Mouse (Mus musculus): ENCODE results near the gene Psmb5. TPM values are rescaled to one million over a fixed set of nuclear protein-coding genes. Genes with fewer than 3 reads are reported as not detected.

The Psmb5 gene
- polyA plus RNA-seq (2015; fragmentation: Illumina TruSeq; extraction: RNeasy Lipid Tissue Mini Kit (QIAGEN cat#74804); ENCODE audit: low read depth, low replicate concordance): 275 TPM

GRCm38 (mm10) chr14:54617897-54618365 is at the start of gene Psmb5:
Psmb5 (minus strand) TSS chr14:54618022.

GRCm38 (mm10) chr14:54641305-54641969 is 23.6 kb upstream of the Psmb5 start, which contains the start of gene Cdh24:
Cdh24 (minus strand) TSS chr14:54641364.

GRCm38 (mm10) chr14:54640946-54641304 is 23.1 kb upstream of the Psmb5 start, which contains the start of gene Gm17606:
Gm17606 (plus strand) TSS chr14:54640952.

GRCm38 (mm10) chr14:54621133-54621532 is 3.3 kb upstream of the Psmb5 start, which contains the start of gene Psmb11:
Psmb11 (plus strand) TSS chr14:54621433.

GRCm38 (mm10) chr14:54605752-54606321 is 12.0 kb downstream of the Psmb5 start, which contains the start of gene 4931414P19Rik:
4931414P19Rik (minus strand) TSS chr14:54605993.

GRCm38 (mm10) chr14:54577089-54577982 is 40.5 kb downstream of the Psmb5 start, which contains the start of gene Ajuba:
Ajuba (minus strand) TSS chr14:54577558.

Other genes starting within 250 kb of the Psmb5 start
- gene Slc7a7, start 200.2 kb downstream of the Psmb5 start, polyA plus RNA-seq (2015; fragmentation: Illumina TruSeq; extraction: RNeasy Lipid Tissue Mini Kit (QIAGEN cat#74804); ENCODE audit: low read depth, low replicate concordance): 2.1 TPM
- gene Mrpl52, start 191.1 kb downstream of the Psmb5 start, polyA plus RNA-seq (2015; fragmentation: Illumina TruSeq; extraction: RNeasy Lipid Tissue Mini Kit (QIAGEN cat#74804); ENCODE audit: low read depth, low replicate concordance): 143 TPM
- gene Mmp14, start 186.4 kb downstream of the Psmb5 start, polyA plus RNA-seq (2015; fragmentation: Illumina TruSeq; extraction: RNeasy Lipid Tissue Mini Kit (QIAGEN cat#74804); ENCODE audit: low read depth, low replicate concordance): 11.8 TPM
- 17.0 TPM for gene Lrp10, start 153.9 kb downstream of the Psmb5 start, polyA plus RNA-seq (2015; fragmentation: Illumina TruSeq; extraction: RNeasy Lipid Tissue Mini Kit (QIAGEN cat#74804); ENCODE audit: low read depth, low replicate concordance)
- 13.6 TPM for gene Rem2, start 141.9 kb downstream of the Psmb5 start, polyA plus RNA-seq (2015; fragmentation: Illumina TruSeq; extraction: RNeasy Lipid Tissue Mini Kit (QIAGEN cat#74804); ENCODE audit: low read depth, low replicate concordance)
- 61.5 TPM for gene Prmt5, start 100.5 kb downstream of the Psmb5 start, polyA plus RNA-seq (2015; fragmentation: Illumina TruSeq; extraction: RNeasy Lipid Tissue Mini Kit (QIAGEN cat#74804); ENCODE audit: low read depth, low replicate concordance)
- gene Haus4, start 63.4 kb downstream of the Psmb5 start, polyA plus RNA-seq (2015; fragmentation: Illumina TruSeq; extraction: RNeasy Lipid Tissue Mini Kit (QIAGEN cat#74804); ENCODE audit: low read depth, low replicate concordance): 4.1 TPM
- 1.4 TPM for gene Ajuba, start 40.5 kb downstream of the Psmb5 start, polyA plus RNA-seq (2015; fragmentation: Illumina TruSeq; extraction: RNeasy Lipid Tissue Mini Kit (QIAGEN cat#74804); ENCODE audit: low read depth, low replicate concordance)
- gene 4931414P19Rik, start 12.0 kb downstream of the Psmb5 start, polyA plus RNA-seq (2015; fragmentation: Illumina TruSeq; extraction: RNeasy Lipid Tissue Mini Kit (QIAGEN cat#74804); ENCODE audit: low read depth, low replicate concordance): 4.7 TPM
- gene Psmb11, start 3.4 kb upstream of the Psmb5 start, polyA plus RNA-seq (2015; fragmentation: Illumina TruSeq; extraction: RNeasy Lipid Tissue Mini Kit (QIAGEN cat#74804); ENCODE audit: low read depth, low replicate concordance): 0.16 TPM
- not detected for gene Gm17606, start 22.9 kb upstream of the Psmb5 start, polyA plus RNA-seq (2015; fragmentation: Illumina TruSeq; extraction: RNeasy Lipid Tissue Mini Kit (QIAGEN cat#74804); ENCODE audit: low read depth, low replicate concordance)
- 6.1 TPM for gene Cdh24, start 23.3 kb upstream of the Psmb5 start, polyA plus RNA-seq (2015; fragmentation: Illumina TruSeq; extraction: RNeasy Lipid Tissue Mini Kit (QIAGEN cat#74804); ENCODE audit: low read depth, low replicate concordance)
- 31.4 TPM for gene 1700123O20Rik, start 68.2 kb upstream of the Psmb5 start, polyA plus RNA-seq (2015; fragmentation: Illumina TruSeq; extraction: RNeasy Lipid Tissue Mini Kit (QIAGEN cat#74804); ENCODE audit: low read depth, low replicate concordance)
- gene Acin1, start 68.9 kb upstream of the Psmb5 start, polyA plus RNA-seq (2015; fragmentation: Illumina TruSeq; extraction: RNeasy Lipid Tissue Mini Kit (QIAGEN cat#74804); ENCODE audit: low read depth, low replicate concordance): 136 TPM
- not detected for gene Gm29776, start 80.8 kb upstream of the Psmb5 start, polyA plus RNA-seq (2015; fragmentation: Illumina TruSeq; extraction: RNeasy Lipid Tissue Mini Kit (QIAGEN cat#74804); ENCODE audit: low read depth, low replicate concordance)
- not detected for gene Cebpe, start 94.2 kb upstream of the Psmb5 start, polyA plus RNA-seq (2015; fragmentation: Illumina TruSeq; extraction: RNeasy Lipid Tissue Mini Kit (QIAGEN cat#74804); ENCODE audit: low read depth, low replicate concordance)
- 35.8 TPM for gene Slc7a8, start 163.9 kb upstream of the Psmb5 start, polyA plus RNA-seq (2015; fragmentation: Illumina TruSeq; extraction: RNeasy Lipid Tissue Mini Kit (QIAGEN cat#74804); ENCODE audit: low read depth, low replicate concordance)
- not detected for gene Rnf212b, start 196.1 kb upstream of the Psmb5 start, polyA plus RNA-seq (2015; fragmentation: Illumina TruSeq; extraction: RNeasy Lipid Tissue Mini Kit (QIAGEN cat#74804); ENCODE audit: low read depth, low replicate concordance)

Data from brain, adult 10 weeks (tissue).